Mouse (Mus musculus) brain, adult 10 weeks (tissue): ENCODE measurements around the gene Gm4177. TPM values are rescaled to one million over a fixed set of nuclear protein-coding genes. Genes with fewer than 3 reads are reported as not detected.

ENCODE experiments used
- polyA plus RNA-seq: library from polyadenylated mRNA; stranded (reverse); fragments of 350-450 nt; fragmentation: Illumina TruSeq; extraction: RNeasy Lipid Tissue Mini Kit (QIAGEN cat#74804); gene quantifications from one replicate; pipeline ENCODE4 v1.2.3, GENCODE M21; 2015; ENCODE audit warnings: low read depth, low replicate concordance

Gm4177 gene
- polyA plus RNA-seq = not detected

DNA sequence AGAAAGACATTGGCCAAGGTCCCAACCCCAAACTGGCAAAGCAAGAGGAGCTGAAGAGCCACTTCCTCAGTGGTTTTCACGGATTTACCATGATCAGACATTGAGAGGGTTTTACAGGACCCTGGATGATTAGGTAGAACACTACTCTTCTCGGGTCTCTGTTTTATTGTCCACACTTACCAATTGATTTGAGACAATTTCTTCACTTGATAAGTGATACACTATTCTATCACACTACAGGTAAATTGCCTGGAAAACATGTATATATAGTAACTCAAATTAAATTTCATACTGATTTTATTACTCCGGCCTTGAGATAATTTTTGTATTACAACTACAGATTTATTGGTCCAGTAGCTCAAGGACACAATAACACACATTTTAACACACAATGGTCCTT is at the start of gene Gm4177:
Gene Gm4177 (minus strand): TSS at position 101 of the 400 bp plus-strand sequence.

DNA sequence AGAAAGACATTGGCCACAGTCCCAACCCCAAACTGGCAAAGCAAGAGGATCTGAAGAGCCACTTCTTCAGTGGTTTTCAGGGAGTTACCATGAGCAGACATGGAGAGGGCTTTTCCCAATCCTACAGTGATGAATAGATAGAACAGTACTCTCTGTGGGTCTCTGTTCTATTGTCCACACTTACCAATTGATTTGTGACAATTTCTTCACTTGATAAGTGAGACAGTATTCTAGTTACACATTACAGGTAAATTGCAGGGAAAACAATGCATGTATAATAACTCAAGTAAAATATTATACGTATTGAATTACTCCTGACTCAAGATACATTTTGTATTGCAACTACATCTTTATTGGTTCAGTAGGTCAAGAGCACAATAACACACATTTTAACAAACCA is 47.6 kb upstream of the Gm4177 start, which contains the start of gene Gm5725:
Gene Gm5725 (minus strand): TSS at position 101 of the 400 bp plus-strand sequence.

DNA sequence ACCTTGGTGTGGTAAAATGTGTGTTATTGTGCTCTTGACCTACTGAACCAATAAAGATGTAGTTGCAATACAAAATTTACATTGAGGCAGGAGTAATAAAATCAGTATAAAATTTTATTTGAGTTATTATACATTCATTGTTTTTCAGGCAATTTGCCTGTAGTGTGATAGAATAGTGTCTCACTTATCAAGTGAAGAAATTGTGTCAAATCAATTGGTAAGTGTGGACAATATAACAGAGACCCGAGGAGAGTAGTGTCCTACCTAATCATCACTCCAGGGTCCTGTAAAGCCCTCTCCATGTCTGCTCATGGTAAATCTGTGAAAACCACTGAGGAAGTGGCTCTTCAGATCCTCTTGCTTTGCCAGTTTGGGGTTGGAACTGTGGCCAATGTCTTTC is 35.5 kb upstream of the Gm4177 start, which contains the start of gene Vmn1r135:
Gene Vmn1r135 (plus strand): TSS at position 301 of the 400 bp plus-strand sequence.

DNA sequence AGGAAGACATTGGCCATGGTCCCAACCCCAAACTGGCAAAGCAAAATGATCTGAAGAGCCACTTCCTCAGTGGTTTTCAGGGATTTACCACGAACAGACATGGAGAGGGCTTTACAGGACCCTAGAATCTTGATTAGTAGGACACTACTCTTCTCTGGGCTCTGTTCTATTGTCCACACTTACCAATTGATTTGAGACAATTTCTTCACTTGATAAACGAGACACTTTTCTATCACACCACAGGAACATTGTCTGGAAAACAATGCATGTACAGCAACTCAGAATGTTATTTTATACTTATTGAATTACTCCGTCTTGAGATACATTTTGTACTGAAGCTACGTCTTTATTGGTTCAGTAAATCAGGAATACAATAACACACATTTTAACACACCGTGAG is 35.2 kb downstream of the Gm4177 start, which contains the start of gene Gm4175:
Gene Gm4175 (minus strand): TSS at position 101 of the 400 bp plus-strand sequence.

Other genes starting within 250 kb of the Gm4177 start
- gene Vmn1r132, start 182.6 kb downstream of the Gm4177 start, polyA plus RNA-seq = not detected
- gene Gm4175, start 35.3 kb downstream of the Gm4177 start, polyA plus RNA-seq = not detected
- not detected for gene Vmn1r135, start 35.6 kb upstream of the Gm4177 start, polyA plus RNA-seq
- gene Gm5725, start 47.5 kb upstream of the Gm4177 start, polyA plus RNA-seq = not detected
- not detected for gene Gm5891, start 124.6 kb upstream of the Gm4177 start, polyA plus RNA-seq
- gene Vmn1r137, start 197.9 kb upstream of the Gm4177 start, polyA plus RNA-seq = not detected
- gene Vmn1r138, start 232.2 kb upstream of the Gm4177 start, polyA plus RNA-seq = not detected